Mouse (Mus musculus) layer of hippocampus, postnatal 14 days (tissue): ENCODE results near the gene St7l. TPM values are rescaled to one million over a fixed set of nuclear protein-coding genes. Genes with fewer than 3 reads are reported as not detected.

ENCODE experiments used
- DNase-seq, 2 experiments: peaks; one replicate each; pipeline ENCODE4 v3.0.0; 2021 to 2022; ENCODE audit warnings: low spot score in 2 of 2, mixed read lengths in 1 of 2
- total RNA-seq, 2 experiments: library from RNA; stranded (reverse); gene quantifications; 2 replicates each; pipeline ENCODE4 v1.2.3; 2021

The St7l gene
- total RNA-seq, 2 experiments from 2014 or later: 45.1 to 46.2 TPM

DNA sequence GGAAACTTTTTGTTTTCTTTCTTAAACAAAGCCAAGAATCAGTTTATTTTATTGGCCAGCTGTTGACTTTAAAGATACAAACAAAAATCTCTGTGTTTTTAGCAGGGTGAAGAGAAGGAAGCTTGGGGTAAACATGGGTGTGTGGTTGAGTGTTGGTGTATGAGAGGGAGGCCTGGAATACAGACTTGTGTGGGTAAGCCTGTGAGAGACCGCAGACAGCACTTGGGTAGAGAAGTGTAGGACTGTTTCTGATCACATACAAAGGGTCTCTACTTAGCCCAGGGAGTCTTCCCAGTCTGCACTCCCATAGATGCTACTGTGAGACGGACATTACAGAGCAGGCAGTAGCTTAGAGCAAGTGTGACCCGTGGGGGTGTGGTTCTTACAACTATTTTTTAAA, 24.8 kb downstream of the St7l start:
- no peak for DNase-seq

- no peak for DNase-seq
Measured at GRCm38 (mm10) chr3:104896141-104896540, 32.3 kb downstream of the St7l start.

- DNase-seq: no peak
Measured at GRCm38 (mm10) chr3:104901154-104901553, 37.3 kb downstream of the St7l start.

- no peak for DNase-seq
Measured at GRCm38 (mm10) chr3:104905389-104905788, 41.6 kb downstream of the St7l start.

DNA sequence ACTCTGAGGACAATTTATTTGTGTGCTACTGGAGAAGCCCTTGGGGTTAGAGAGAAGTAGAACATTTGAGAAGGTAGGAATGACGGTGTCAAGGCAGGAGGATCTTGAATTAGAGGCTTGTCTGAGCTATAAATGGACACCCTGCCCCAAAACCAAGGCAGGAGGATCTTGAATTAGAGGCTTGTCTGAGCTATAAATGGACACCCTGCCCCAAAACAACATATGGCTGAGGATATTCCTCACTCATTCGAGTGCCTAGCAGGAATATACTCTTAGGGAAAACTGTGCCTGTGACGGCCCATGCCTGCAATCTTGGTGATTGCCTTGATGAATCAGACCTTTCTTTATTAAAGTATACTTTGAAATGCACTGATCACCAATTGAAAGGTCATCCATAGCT, 42.2 kb downstream of the St7l start:
- DNase-seq: no peak

DNA sequence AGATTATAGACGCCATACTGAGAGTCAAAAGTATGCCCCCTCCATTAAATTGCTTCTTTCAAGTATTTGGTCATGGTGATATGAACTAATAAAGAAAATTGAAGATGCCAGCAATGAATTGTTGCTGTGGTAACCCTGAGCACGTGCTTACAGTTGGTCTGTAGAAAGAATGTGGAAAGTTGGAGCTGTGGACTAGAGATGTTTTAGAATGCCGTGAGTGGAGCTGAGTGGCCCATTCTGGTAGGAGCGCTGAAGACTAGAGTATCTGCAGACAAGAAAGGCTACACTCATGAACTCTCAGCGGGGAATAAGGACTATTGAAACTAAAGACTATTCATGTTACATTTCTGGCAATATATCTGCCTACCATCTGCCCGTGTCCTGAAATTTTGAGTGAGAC, 45.4 kb downstream of the St7l start:
- DNase-seq: no peak

GRCm38 (mm10) chr3:104914986-104915385, 51.2 kb downstream of the St7l start:
- DNase-seq: no peak

DNA sequence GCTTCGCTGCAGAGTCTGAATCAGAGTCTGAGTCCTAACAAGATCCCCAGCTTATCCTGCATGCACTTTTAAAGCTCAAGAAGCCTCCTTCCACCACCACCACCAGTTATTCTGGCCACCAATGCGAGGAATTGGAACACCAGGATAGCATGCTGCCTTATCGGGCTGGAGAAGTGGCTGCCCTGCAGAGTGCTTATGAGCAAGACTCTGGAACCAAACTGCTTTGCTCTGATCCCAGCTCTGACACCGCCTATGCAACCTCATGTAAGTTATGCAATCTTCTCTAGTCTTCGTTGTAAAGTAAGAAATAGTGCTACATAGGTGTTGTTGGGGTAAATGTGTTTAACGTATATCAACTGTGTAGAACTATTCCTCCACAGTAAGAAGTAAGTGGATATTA, 65.6 kb downstream of the St7l start:
- DNase-seq: no peak

- no peak for DNase-seq
Measured at GRCm38 (mm10) chr3:104937728-104938305, 74.0 kb downstream of the St7l start.

DNA sequence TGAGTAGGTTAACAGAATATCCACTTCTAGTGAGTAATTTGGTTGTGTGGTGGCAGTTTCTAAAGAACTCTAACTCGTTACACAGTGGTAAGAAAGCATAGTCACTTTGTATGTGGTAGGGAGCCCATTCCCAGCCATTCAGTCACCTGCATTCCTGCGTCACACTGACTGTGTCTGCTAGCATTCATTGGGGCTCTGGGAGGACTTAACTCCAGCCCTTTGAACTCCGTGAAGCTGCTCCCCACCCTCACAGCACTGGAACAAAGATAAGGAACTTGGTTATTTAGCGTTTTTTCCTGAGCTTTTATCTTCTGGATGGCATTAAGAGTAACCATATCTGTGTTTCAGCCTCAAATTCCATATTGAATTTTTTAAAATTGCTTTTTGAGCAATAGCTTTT, 74.5 kb downstream of the St7l start:
- no peak for DNase-seq

GRCm38 (mm10) chr3:104940691-104941090, 76.9 kb downstream of the St7l start:
- DNase-seq: no peak

DNA sequence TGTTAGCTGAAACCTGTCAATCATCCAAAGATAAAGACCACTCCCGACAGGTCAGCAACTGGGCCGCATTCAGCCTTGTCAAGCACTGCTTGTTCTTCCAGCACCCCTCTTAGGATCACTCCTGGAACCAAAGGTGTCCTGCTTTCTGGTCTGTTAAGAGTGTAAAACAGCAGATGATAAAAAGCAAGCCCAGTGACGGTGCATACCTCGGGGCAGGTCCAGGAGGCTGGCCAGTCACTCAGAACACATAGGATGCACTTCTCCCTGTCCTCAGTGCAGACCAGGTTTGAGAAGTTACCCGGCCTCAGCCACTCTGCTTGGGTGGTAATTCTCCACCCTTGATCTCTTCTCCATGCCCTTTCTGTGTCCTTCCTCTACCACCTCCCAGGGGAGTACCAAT, 78.9 kb downstream of the St7l start:
- no peak for DNase-seq

GRCm38 (mm10) chr3:104943333-104943732, 79.5 kb downstream of the St7l start:
- DNase-seq: no peak

DNA sequence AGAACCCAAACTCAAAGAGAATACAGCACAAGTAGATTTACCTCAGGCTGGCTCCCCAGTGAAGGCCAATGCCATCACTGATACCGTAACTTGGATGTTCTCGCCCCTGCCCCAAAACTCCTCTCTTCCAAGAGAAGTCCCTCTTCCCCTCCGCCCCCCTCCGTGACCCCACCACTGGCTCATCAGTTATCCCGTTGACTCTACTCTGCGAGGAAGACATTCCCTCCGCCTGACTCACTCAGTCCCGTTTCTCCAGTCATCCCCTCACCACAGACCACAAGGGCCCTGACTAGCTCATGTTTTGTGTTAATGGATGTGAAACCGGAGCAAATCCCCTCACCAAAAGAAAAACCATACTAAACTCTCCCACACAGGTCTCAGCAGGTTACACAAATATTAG, 81.1 kb downstream of the St7l start:
- no peak for DNase-seq

DNA sequence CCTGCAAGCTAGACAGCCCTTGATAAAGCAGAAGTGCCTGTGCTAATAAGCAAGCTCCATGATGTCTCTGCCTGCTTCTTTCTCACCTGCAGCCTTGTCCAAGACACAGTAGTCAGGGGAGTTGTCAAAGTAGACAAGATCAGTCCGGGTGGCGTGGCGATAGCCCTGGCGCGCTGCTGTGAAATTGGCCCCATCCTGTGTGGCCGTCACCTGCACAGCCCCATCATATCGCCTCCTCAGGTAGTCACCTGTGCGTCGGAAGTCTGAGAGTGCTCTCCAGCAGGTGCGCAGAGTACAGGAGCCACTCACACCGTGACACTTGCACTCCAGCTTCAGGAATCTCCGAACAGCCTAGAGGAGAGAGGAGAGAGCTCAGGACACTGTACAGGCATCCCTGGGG, 87.1 kb downstream of the St7l start:
- no peak for DNase-seq

DNA sequence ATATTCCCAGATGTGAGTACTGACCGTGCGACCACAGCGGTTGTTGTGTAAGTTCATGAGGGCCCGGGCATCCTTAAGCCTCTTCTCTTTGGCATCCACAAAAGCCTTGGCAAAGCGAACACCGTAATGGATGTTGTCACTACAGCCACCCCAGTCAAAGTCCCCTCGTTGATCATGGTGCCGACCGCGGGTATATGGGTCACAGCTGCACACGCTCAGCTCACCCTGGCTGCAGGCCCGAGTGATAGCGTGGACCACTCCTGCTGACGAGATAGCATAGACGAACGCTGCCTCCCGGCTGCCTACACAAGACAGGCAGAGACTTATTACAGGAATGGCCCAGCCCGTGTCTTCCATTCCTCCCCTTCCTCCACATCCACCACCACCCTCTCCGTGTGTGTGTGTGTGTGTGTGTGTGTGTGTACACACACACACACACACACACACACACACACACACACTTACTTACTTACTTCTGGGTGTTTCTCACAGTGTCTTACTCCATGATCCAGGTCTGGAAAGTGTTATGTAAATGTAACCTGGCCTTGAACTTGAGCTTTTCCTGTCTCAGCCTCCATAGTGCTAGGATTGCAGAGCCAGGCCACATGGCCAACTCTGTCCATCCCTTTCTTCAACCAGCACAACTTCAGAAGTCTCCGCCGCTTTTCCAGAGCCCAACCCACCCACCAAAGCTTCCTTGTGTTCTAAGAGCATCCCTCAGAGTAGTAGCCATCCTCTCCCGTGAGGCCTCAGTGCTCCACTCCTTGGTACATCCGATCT, 89.3 kb downstream of the St7l start:
- no peak for DNase-seq

- no peak for DNase-seq
Measured at GRCm38 (mm10) chr3:104954137-104954536, 90.3 kb downstream of the St7l start.

- no peak for DNase-seq
Measured at GRCm38 (mm10) chr3:104954551-104954950, 90.7 kb downstream of the St7l start.

GRCm38 (mm10) chr3:104956131-104956581, 92.4 kb downstream of the St7l start:
- no peak for DNase-seq

- DNase-seq: no peak
Measured at GRCm38 (mm10) chr3:104960026-104961000, 96.5 kb downstream of the St7l start.
